Mouse (Mus musculus): Measurements from ENCODE around the gene Rbm20. TPM values are rescaled to one million over a fixed set of nuclear protein-coding genes. Genes with fewer than 3 reads are reported as not detected.
"Not testable (repeated sequence)": the region's sequence is repeated elsewhere in the genome, so short reads cannot be mapped to it uniquely, and the experiment has no call there.

Rbm20 gene
- polyA plus RNA-seq, 1 experiment from 2014 or later, result 0.96 TPM

- H3K4me1 ChIP-seq, result peaks cover 10% of the 10 kb centered on the region
- ATAC-seq (ENCODE audit: insufficient read depth, low FRiP score, low read depth), result no peak
- no peak overlapping the region for H3K4me2 ChIP-seq
- H3K27me3 ChIP-seq (replicated peaks), result no peaks in the 10 kb centered on the region
- no peak overlapping the region for H3K4me3 ChIP-seq (replicated peaks)
- no peaks in the 10 kb centered on the region for H3K36me3 ChIP-seq
- WGBS, result 56% methylated on average over 20 of the region's 20 CpGs
- no peak overlapping the region for H3K9ac ChIP-seq
- no peaks in the 10 kb centered on the region for H3K9me3 ChIP-seq
- H3K27ac ChIP-seq, result no peak overlapping the region
Observed at GRCm38 (mm10) chr19:53653624-53654467, 23.3 kb upstream of the Rbm20 start.

- 83% methylated on average over 11 of the region's 11 CpGs for WGBS
- not testable (repeated sequence) for H3K9me3 ChIP-seq; ATAC-seq (ENCODE audit: insufficient read depth, low FRiP score, low read depth); H3K9ac ChIP-seq; H3K27me3 ChIP-seq (replicated peaks); H3K4me3 ChIP-seq (replicated peaks); H3K27ac ChIP-seq; H3K4me2 ChIP-seq; H3K36me3 ChIP-seq; H3K4me1 ChIP-seq
Observed at GRCm38 (mm10) chr19:53656443-53656842, 20.7 kb upstream of the Rbm20 start.

- no peak for ATAC-seq (ENCODE audit: insufficient read depth, low FRiP score, low read depth)
- no peak overlapping the region for H3K27ac ChIP-seq
- H3K27me3 ChIP-seq (replicated peaks), result no peaks in the 10 kb centered on the region
- H3K4me1 ChIP-seq, result 0 out of 2 replicates have a peak, but pooled peaks cover 8% of the 10 kb centered on the region
- WGBS, result 74% methylated on average over 5 of the region's 5 CpGs
- no peak overlapping the region for H3K9ac ChIP-seq
- H3K4me3 ChIP-seq (replicated peaks), result no peak overlapping the region
- H3K4me2 ChIP-seq, result no peak overlapping the region
- no peaks in the 10 kb centered on the region for H3K36me3 ChIP-seq
- H3K9me3 ChIP-seq, result no peaks in the 10 kb centered on the region
Observed at GRCm38 (mm10) chr19:53657437-53657836, 19.7 kb upstream of the Rbm20 start.

DNA sequence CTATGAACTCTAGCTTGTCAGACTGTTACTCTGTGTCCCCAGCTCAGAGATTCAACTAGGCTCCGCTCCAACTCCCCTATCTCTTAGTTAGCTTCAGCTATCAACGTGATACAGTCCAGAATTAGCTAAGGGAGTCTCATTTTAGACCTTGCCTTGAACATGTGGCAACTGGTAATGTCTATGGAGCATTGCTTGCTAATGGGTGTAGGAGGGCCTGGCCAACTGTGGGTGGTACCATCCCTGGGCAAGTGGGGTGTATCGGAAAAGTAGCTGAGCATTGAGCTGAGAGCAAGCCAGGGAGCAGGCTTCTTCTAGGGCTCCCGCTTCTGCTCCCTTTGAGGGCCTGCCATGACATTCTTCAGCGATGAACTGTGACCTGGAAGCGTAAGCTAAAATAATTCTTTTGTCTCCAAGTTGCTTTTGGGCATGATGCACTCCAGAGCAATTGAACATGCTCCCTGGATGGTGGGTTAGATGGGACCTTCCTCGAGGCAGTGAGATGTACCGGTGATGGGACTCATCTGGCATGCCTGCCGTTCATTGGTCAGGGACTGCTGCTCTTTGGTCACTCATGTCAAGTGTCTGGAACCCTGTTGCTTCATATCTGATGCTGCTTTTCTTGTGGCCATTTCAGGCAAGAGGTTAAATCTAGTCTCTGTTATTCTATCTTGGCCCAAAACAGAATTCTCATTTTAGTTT, 16.2 kb upstream of the Rbm20 start:
- Histone ChIP-seq H3K4me1 (0 out of 2 replicates have a peak, but pooled peaks cover 6% of the 10 kb centered on the region), H3K9ac (no peak overlapping the region), H3K27ac (no peak overlapping the region), H3K27me3 (replicated peaks) (no peaks in the 10 kb centered on the region), H3K36me3 (no peaks in the 10 kb centered on the region), H3K4me3 (replicated peaks) (no peak overlapping the region), H3K4me2 (no peak overlapping the region), H3K9me3 (no peaks in the 10 kb centered on the region)
- 69% methylated on average over 9 of the region's 9 CpGs for WGBS
- ATAC-seq (ENCODE audit: insufficient read depth, low FRiP score, low read depth), result no peak

DNA sequence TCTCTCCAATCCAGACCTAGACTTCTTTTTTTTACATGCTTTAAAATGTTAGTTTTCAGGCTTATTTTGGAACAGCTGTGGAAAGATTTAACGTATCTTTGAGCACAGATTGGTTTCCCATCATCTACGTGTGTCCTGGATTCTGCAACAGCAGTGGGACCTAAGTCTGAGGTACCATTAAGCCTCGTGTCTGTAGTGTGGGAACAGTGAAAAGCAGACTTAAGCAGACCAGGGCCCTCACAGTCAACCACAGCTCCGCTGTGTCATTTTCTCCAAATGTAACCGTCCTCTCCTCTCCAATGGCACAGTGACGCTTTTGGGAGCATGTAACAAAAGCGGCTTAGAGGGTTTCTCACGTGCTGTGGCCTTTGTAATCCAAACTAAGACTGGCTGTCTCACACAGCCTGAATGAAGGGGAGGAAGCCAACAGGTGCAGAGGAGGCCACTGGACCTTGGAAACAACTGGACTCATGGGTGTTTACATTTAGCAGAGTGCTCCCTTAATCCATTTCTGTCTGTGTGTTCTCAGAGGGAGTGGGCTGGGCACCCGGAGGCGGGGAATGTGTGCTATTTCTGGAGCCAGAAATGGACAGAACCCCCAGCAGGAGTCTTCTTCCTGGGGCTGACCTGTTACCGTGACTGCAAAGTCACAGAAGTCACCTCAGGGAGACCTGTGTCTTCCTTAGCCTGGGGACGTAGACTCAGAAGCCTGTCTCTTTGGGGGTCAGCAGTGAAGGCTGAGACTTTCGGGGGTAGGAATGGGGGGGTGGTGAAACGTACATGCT, 15.0 kb upstream of the Rbm20 start:
- Histone ChIP-seq H3K4me1 (0 out of 2 replicates have a peak, but pooled peaks cover 6% of the 10 kb centered on the region), H3K36me3 (no peaks in the 10 kb centered on the region), H3K27ac (no peak overlapping the region), H3K27me3 (replicated peaks) (no peaks in the 10 kb centered on the region), H3K9ac (no peak overlapping the region), H3K4me2 (no peak overlapping the region), H3K9me3 (no peaks in the 10 kb centered on the region), H3K4me3 (replicated peaks) (no peak overlapping the region)
- no peak for ATAC-seq (ENCODE audit: insufficient read depth, low FRiP score, low read depth)
- 43% methylated on average over 14 of the region's 14 CpGs for WGBS

DNA sequence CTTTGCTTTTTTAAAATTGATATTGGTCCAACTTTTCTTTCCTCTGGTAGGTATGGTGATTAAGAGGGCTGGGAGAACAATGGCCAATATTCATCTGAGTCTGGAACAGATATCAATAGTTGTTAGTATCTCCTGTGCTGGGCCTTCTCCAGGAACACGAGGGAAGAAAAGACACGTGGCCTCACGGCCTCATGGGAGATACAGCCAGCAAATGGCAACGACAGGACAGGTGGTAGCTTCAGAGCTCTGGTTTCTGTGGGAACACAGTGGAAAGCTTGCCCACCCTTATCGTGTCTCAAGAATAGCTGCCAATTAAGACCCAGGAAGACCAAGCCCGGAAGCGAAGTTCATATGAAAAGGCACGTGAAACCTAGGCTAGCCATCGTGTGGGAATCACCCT, 12.3 kb upstream of the Rbm20 start:
- H3K27ac ChIP-seq, result no peak overlapping the region
- no peaks in the 10 kb centered on the region for H3K36me3 ChIP-seq
- no peak overlapping the region for H3K4me3 ChIP-seq (replicated peaks)
- no peak for ATAC-seq (ENCODE audit: insufficient read depth, low FRiP score, low read depth)
- H3K4me2 ChIP-seq, result no peak overlapping the region
- no peaks in the 10 kb centered on the region for H3K27me3 ChIP-seq (replicated peaks)
- no peaks in the 10 kb centered on the region for H3K9me3 ChIP-seq
- H3K9ac ChIP-seq, result no peak overlapping the region
- 0 out of 2 replicates have a peak, but pooled peaks cover 6% of the 10 kb centered on the region for H3K4me1 ChIP-seq
- WGBS, result 89% methylated on average over 9 of the region's 9 CpGs

GRCm38 (mm10) chr19:53665391-53665790, 11.7 kb upstream of the Rbm20 start:
- 0 out of 2 replicates have a peak, but pooled peaks cover 6% of the 10 kb centered on the region for H3K4me1 ChIP-seq
- no peak for ATAC-seq (ENCODE audit: insufficient read depth, low FRiP score, low read depth)
- no peak overlapping the region for H3K4me2 ChIP-seq
- H3K4me3 ChIP-seq (replicated peaks), result no peak overlapping the region
- H3K9ac ChIP-seq, result no peak overlapping the region
- H3K36me3 ChIP-seq, result no peaks in the 10 kb centered on the region
- 87% methylated on average over 4 of the region's 4 CpGs for WGBS
- H3K27me3 ChIP-seq (replicated peaks), result no peaks in the 10 kb centered on the region
- no peak overlapping the region for H3K27ac ChIP-seq
- no peaks in the 10 kb centered on the region for H3K9me3 ChIP-seq

GRCm38 (mm10) chr19:53666708-53667107, 10.4 kb upstream of the Rbm20 start:
- 0 out of 2 replicates have a peak, but pooled peaks cover 4% of the 10 kb centered on the region for H3K27me3 ChIP-seq (replicated peaks)
- H3K27ac ChIP-seq, result no peak overlapping the region
- WGBS, result 37% methylated on average over 8 of the region's 8 CpGs
- ATAC-seq (ENCODE audit: insufficient read depth, low FRiP score, low read depth), result no peak
- H3K36me3 ChIP-seq, result no peaks in the 10 kb centered on the region
- no peak overlapping the region for H3K9ac ChIP-seq
- no peak overlapping the region for H3K4me2 ChIP-seq
- H3K9me3 ChIP-seq, result no peaks in the 10 kb centered on the region
- H3K4me3 ChIP-seq (replicated peaks), result no peak overlapping the region
- H3K4me1 ChIP-seq, result 0 out of 2 replicates have a peak, but pooled peaks cover 6% of the 10 kb centered on the region

- WGBS, result 83% methylated on average over 7 of the region's 7 CpGs
Observed at GRCm38 (mm10) chr19:53668821-53669220, 8.3 kb upstream of the Rbm20 start.

DNA sequence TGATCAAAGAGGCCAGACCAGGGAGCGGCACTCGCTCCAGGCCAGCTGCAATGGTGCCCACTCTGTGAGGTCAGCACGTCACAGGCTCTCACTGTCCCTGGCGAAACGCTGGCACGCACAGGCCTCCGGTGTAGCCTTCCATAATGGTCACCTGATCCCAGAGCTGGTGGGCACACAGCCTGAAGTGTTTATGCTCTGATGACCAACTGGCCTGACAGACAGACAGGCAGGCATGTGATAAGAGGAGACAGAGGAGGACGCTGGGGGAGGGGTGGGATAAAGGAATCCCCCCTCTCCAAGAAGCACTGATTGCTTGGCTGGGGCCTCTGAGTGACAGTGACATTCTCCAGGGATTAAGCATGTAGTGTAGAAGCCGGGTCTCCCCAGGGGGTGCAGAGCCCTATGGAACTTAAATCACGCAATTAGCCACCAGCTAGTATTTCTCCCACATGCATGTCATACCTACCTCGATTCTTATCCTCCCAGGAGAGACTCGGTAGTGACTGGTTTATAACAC, 6.4 kb upstream of the Rbm20 start:
- H3K27me3 ChIP-seq (replicated peaks), result peaks cover 25% of the 10 kb centered on the region; the same call in 1 of the 2 replicates
- H3K4me3 ChIP-seq (replicated peaks), result no peak overlapping the region
- no peak overlapping the region for H3K9ac ChIP-seq
- no peak overlapping the region for H3K27ac ChIP-seq
- no peaks in the 10 kb centered on the region for H3K9me3 ChIP-seq
- WGBS, result 50% methylated on average over 12 of the region's 12 CpGs
- H3K36me3 ChIP-seq, result no peaks in the 10 kb centered on the region
- ATAC-seq (ENCODE audit: insufficient read depth, low FRiP score, low read depth), result no peak
- H3K4me1 ChIP-seq, result no peaks in the 10 kb centered on the region
- H3K4me2 ChIP-seq, result no peak overlapping the region

More at GRCm38 (mm10) chr19:53668821-53669220, 8.3 kb upstream of the Rbm20 start:
- Histone ChIP-seq H3K9ac (no peak overlapping the region), H3K27ac (no peak overlapping the region), H3K4me2 (no peak overlapping the region), H3K4me1 (no peaks in the 10 kb centered on the region), H3K36me3 (no peaks in the 10 kb centered on the region), H3K27me3 (replicated peaks) (peaks cover 8% of the 10 kb centered on the region; the same call in 1 of the 2 replicates), H3K4me3 (replicated peaks) (no peak overlapping the region), H3K9me3 (no peaks in the 10 kb centered on the region)
- ATAC-seq (ENCODE audit: insufficient read depth, low FRiP score, low read depth), result no peak

GRCm38 (mm10) chr19:53671432-53671831, 5.7 kb upstream of the Rbm20 start:
- Histone ChIP-seq H3K4me3 (replicated peaks) (no peak overlapping the region), H3K4me2 (no peak overlapping the region), H3K9ac (no peak overlapping the region), H3K27me3 (replicated peaks) (peaks cover 33% of the 10 kb centered on the region), H3K9me3 (no peaks in the 10 kb centered on the region), H3K36me3 (no peaks in the 10 kb centered on the region), H3K27ac (no peak overlapping the region), H3K4me1 (peaks cover 4% of the 10 kb centered on the region)
- 69% methylated on average over 3 of the region's 3 CpGs for WGBS
- ATAC-seq (ENCODE audit: insufficient read depth, low FRiP score, low read depth), result no peak
